Mouse (Mus musculus) liver, adult (tissue): Measurements from ENCODE around the gene Cep41.

Experiments used
- GATA4 ChIP-seq: IDR thresholded peaks from 2 replicates; pipeline ENCODE4 v1.6.1; 2014; ENCODE audit warnings: mild to moderate bottlenecking, low read length; ENCODE audit not compliant: insufficient replicate concordance

Cep41 gene

GRCm38 (mm10) chr6:30692826-30693225, 723 bp downstream of the Cep41 start:
- TF ChIP-seq GATA4, result no peak

- TF ChIP-seq GATA4, result no peak
Observed at GRCm38 (mm10) chr6:30687198-30687597, 6.4 kb downstream of the Cep41 start.

- TF ChIP-seq GATA4, result no peak
Observed at GRCm38 (mm10) chr6:30684570-30684969, 9.0 kb downstream of the Cep41 start.

- no peak for TF ChIP-seq GATA4
Observed at GRCm38 (mm10) chr6:30681935-30682900, 11.3 kb downstream of the Cep41 start.

GRCm38 (mm10) chr6:30680442-30680841, 13.1 kb downstream of the Cep41 start:
- no peak for TF ChIP-seq GATA4

GRCm38 (mm10) chr6:30679567-30679966, 14.0 kb downstream of the Cep41 start:
- TF ChIP-seq GATA4, result no peak

GRCm38 (mm10) chr6:30678482-30678881, 15.1 kb downstream of the Cep41 start:
- TF ChIP-seq GATA4, result no peak

GRCm38 (mm10) chr6:30677591-30677990, 16.0 kb downstream of the Cep41 start:
- no peak for TF ChIP-seq GATA4

- TF ChIP-seq GATA4, result no peak
Observed at GRCm38 (mm10) chr6:30676506-30676905, 17.0 kb downstream of the Cep41 start.

- TF ChIP-seq GATA4, result no peak
Observed at GRCm38 (mm10) chr6:30675281-30675771, 18.2 kb downstream of the Cep41 start.

- no peak for TF ChIP-seq GATA4
Observed at GRCm38 (mm10) chr6:30674714-30675280, 18.8 kb downstream of the Cep41 start.

- TF ChIP-seq GATA4, result 0 out of 2 replicates have a peak, but pooled peaks have one; percentile 53
Observed at GRCm38 (mm10) chr6:30673764-30674561, 19.6 kb downstream of the Cep41 start.

- TF ChIP-seq GATA4, result no peak
Observed at GRCm38 (mm10) chr6:30671696-30672095, 21.9 kb downstream of the Cep41 start.

GRCm38 (mm10) chr6:30667585-30667984, 26.0 kb downstream of the Cep41 start:
- no peak for TF ChIP-seq GATA4

- TF ChIP-seq GATA4, result no peak
Observed at GRCm38 (mm10) chr6:30666043-30666442, 27.5 kb downstream of the Cep41 start.
